Mouse (Mus musculus) bone marrow, adult 2 months (tissue): ENCODE data around the gene Mecom.

Experiments used
- CTCF ChIP-seq: fragments of 200-500 bp; IDR thresholded peaks from 2 replicates; pipeline ENCODE4 v1.5.1; 2011; ENCODE audit warnings: low read length, control low read depth; ENCODE audit not compliant: control insufficient read depth, insufficient read depth
- POLR2A ChIP-seq: fragments of 200-500 bp; IDR thresholded peaks from 2 replicates; pipeline ENCODE4 v1.6.1; 2011; ENCODE audit warnings: low read depth, mild to moderate bottlenecking, control low read depth, low read length, borderline replicate concordance; ENCODE audit not compliant: control insufficient read depth

DNA sequence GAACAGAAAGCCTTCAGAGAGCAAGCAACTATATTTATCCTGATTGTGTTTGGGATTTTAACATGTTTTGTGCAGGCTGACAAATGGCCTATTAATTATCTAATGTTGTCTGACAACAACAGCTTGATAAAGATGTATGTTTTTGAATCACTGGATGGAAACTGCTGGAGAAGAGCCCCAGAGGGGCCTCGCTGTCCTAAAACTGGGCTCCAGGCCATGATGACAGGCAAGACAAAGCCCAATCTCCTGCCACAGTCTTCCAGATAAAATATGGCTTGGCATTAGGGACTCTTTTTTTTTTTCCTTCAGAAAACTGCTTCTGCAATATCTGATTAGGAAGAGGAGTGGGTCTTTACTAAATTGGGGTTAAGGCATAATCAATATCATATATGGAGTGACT lies 248.3 kb downstream of the Mecom start:
- no peak for TF ChIP-seq POLR2A
- no peak for TF ChIP-seq CTCF
